Comparison of ENCODE assay signal across 24 mouse cellular contexts in the genomic region with DNA sequence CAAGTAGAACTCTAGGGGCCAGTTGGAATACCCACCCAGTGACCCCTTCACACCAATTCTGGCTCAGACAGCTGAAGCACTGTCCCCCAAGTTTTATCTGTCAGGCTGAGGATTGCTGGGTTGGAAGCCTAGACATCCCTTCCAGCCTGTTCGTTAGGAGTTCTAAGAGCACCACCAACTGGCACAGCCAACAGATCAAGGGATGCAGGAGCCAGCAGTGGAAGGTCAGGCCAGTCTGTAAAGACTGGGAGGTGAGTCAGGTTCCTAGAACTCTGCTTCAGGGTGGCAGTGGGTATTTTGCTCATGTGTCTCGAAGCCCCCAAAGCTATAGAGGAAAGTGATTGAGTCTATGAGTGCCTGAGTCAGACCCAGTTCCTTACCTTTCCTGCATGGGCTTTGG. TPM values are rescaled to one million over a fixed set of nuclear protein-coding genes. Genes with fewer than 3 reads are reported as not detected.
DNase-seq lines count a peak whose midpoint lies in the region; ATAC-seq and TF ChIP-seq lines count a peak whose summit lies in the region.
"Had no signal": no experiment of that assay in that cellular context is flagged by ENCODE, and none has a peak within 500 bp of the region (broad histone marks: within the 10 kb centered on the region; RNA-seq: fewer than 3 reads in every experiment).

No protein-coding gene starts in this region.

- H3K4me3 ChIP-seq in heart, postnatal 0 days (ENCODE audit: low read depth, low read length), result no peak overlapping the region
- no peak overlapping the region for H3K4me3 ChIP-seq in heart, embryonic 10.5 days
- H3K4me3 ChIP-seq in liver, adult 2 months (ENCODE audit: insufficient read depth, low read depth, low read length), result no peak overlapping the region
- no peak overlapping the region for H3K4me3 ChIP-seq in liver, embryonic 12.5 days
- H3K4me3 ChIP-seq in testis, adult 2 months (ENCODE audit: control insufficient read depth, low read depth, low read length), result no peak overlapping the region
- H3K4me3 ChIP-seq: erythroblast, embryonic 14.5 days; hindbrain, embryonic 13.5 days; midbrain, embryonic 15.5 days; neural tube, embryonic 13.5 days had no signal

- H3K9ac ChIP-seq in heart, postnatal 0 days (replicated peaks; ENCODE audit: low read depth, low read length), result no peak overlapping the region
- no peak overlapping the region for H3K9ac ChIP-seq in liver, adult 2 months (ENCODE audit: low read depth, low read length)
- no peak overlapping the region for H3K9ac ChIP-seq in liver, embryonic 12.5 days
- H3K9ac ChIP-seq: hindbrain, embryonic 13.5 days; midbrain, embryonic 15.5 days; neural tube, embryonic 13.5 days had no signal

- H3K79me2 ChIP-seq in liver, adult 2 months (ENCODE audit: control insufficient read depth, insufficient read depth, low read length), result no peaks in the 10 kb centered on the region

- no peaks in the 10 kb centered on the region for H3K4me1 ChIP-seq in heart, postnatal 0 days (ENCODE audit: control insufficient read depth, insufficient read depth)
- H3K4me1 ChIP-seq in heart, embryonic 10.5 days, result peaks cover 5% of the 10 kb centered on the region; the same call in 1 of the 2 replicates
- H3K4me1 ChIP-seq in liver, adult 2 months (ENCODE audit: control insufficient read depth, insufficient read depth, low read length), result no peaks in the 10 kb centered on the region
- no peaks in the 10 kb centered on the region for H3K4me1 ChIP-seq in liver, embryonic 12.5 days
- no peaks in the 10 kb centered on the region for H3K4me1 ChIP-seq in testis, adult 2 months (ENCODE audit: control insufficient read depth, insufficient read depth, low read length)

- no peak for DNase-seq in heart, postnatal 0 days (ENCODE audit: low spot score)
- no peak for DNase-seq in heart, embryonic 10.5 days (ENCODE audit: low spot score)
- peak; percentile 3 for DNase-seq in liver, adult 2 months (ENCODE audit: extremely low read depth, low read depth, low spot score)
- DNase-seq in testis, postnatal 14 days (ENCODE audit: low spot score), result no peak
- DNase-seq in natural killer cell, adult 2 months (ENCODE audit: low spot score in 2 of 2), result no peak
- DNase-seq: adrenal gland, adult 2 months; adrenal gland, postnatal 36 days; cerebellum, adult 8-10 months; heart, postnatal 36 days; kidney, adult 18-20 months; layer of hippocampus, adult 9-11 months; lung, adult 18-20 months; lung, postnatal 14 days; thymus, adult 18-20 months; thymus, postnatal 36 days had no signal

- no peaks in the 10 kb centered on the region for H3K27me3 ChIP-seq in heart, postnatal 0 days (ENCODE audit: control insufficient read depth, insufficient read depth, low read length)
- no peaks in the 10 kb centered on the region for H3K27me3 ChIP-seq in heart, embryonic 10.5 days (ENCODE audit: insufficient read depth, poor library complexity, severe bottlenecking)
- no peaks in the 10 kb centered on the region; the same call in 1 of the 2 replicates for H3K27me3 ChIP-seq in liver, adult 2 months (ENCODE audit: control insufficient read depth, insufficient read depth, low read length)
- H3K27me3 ChIP-seq in liver, embryonic 12.5 days (replicated peaks), result no peaks in the 10 kb centered on the region
- H3K27me3 ChIP-seq in testis, adult 2 months (ENCODE audit: control insufficient read depth, insufficient read depth, low read length), result no peaks in the 10 kb centered on the region
- H3K27me3 ChIP-seq: hindbrain, embryonic 13.5 days; midbrain, embryonic 15.5 days; neural tube, embryonic 13.5 days had no signal

- no peak overlapping the region for H3K4me2 ChIP-seq in heart, postnatal 0 days (ENCODE audit: low read depth, low read length)
- no peak overlapping the region for H3K4me2 ChIP-seq in liver, embryonic 12.5 days
- H3K4me2 ChIP-seq: hindbrain, embryonic 13.5 days; liver, embryonic 11.5 days; midbrain, embryonic 15.5 days; neural tube, embryonic 13.5 days had no signal

- WGBS in heart, postnatal 0 days, result 76% methylated on average over 2 of the region's 2 CpGs
- WGBS in heart, embryonic 10.5 days, result 67% methylated on average over 2 of the region's 2 CpGs
- 68% methylated on average over 2 of the region's 2 CpGs for WGBS in liver, adult 2 months
- 58% methylated on average over 2 of the region's 2 CpGs for WGBS in liver, embryonic 12.5 days (ENCODE audit: insufficient replicate concordance)

- no peak for TF ChIP-seq EP300 in heart, postnatal 0 days (IDR thresholded peaks at IDR 0.05; ENCODE audit: low read depth)

- no peaks in the 10 kb centered on the region for H3K36me3 ChIP-seq in heart, postnatal 0 days (replicated peaks; ENCODE audit: control insufficient read depth, insufficient read depth, low read length)
- H3K36me3 ChIP-seq in heart, embryonic 10.5 days, result no peaks in the 10 kb centered on the region
- no peaks in the 10 kb centered on the region for H3K36me3 ChIP-seq in liver, adult 2 months (ENCODE audit: control insufficient read depth, insufficient read depth, low read length)
- H3K36me3 ChIP-seq in liver, embryonic 12.5 days, result no peaks in the 10 kb centered on the region
- no peaks in the 10 kb centered on the region for H3K36me3 ChIP-seq in testis, adult 2 months (ENCODE audit: control insufficient read depth, insufficient read depth, low read length)
- H3K36me3 ChIP-seq: midbrain, embryonic 15.5 days had no signal

- no peak for ATAC-seq in heart, postnatal 0 days (ENCODE audit: insufficient read depth, low read depth)
- ATAC-seq in liver, embryonic 12.5 days, result no peak
- ATAC-seq: CD4-positive, CD25-positive, alpha-beta regulatory T cell, adult 4 months; forebrain, embryonic 16.5 days; midbrain, embryonic 15.5 days had no signal

- no peak overlapping the region for H3K27ac ChIP-seq in heart, postnatal 0 days (ENCODE audit: low read depth)
- no peak overlapping the region for H3K27ac ChIP-seq in heart, embryonic 10.5 days
- no peak overlapping the region for H3K27ac ChIP-seq in liver, adult 2 months (replicated peaks; ENCODE audit: insufficient read depth, low read depth, low read length)
- H3K27ac ChIP-seq in liver, embryonic 12.5 days, result no peak overlapping the region
- no peak overlapping the region for H3K27ac ChIP-seq in testis, adult 2 months (ENCODE audit: control insufficient read depth, insufficient read depth, low read depth, low read length)
- H3K27ac ChIP-seq: hindbrain, embryonic 13.5 days; midbrain, embryonic 15.5 days; neural tube, embryonic 13.5 days had no signal

- 0 out of 2 replicates have a peak, but pooled peaks have one; percentile 19 for TF ChIP-seq CTCF in heart, postnatal 0 days (IDR thresholded peaks at IDR 0.05; ENCODE audit: low read depth)
- TF ChIP-seq CTCF in liver, adult 2 months (IDR thresholded peaks at IDR 0.05; ENCODE audit: low read depth, low read length), result peak; percentile 15; the same call in 1 of the 2 replicates
- peak; percentile 12; the same call in 1 of the 2 replicates for TF ChIP-seq CTCF in testis, adult 2 months (IDR thresholded peaks at IDR 0.05; ENCODE audit: control insufficient read depth, insufficient read depth, insufficient replicate concordance, low read depth, low read length)

- no peak for TF ChIP-seq POLR2A in liver, adult 2 months (IDR thresholded peaks at IDR 0.05; ENCODE audit: extremely low read depth, insufficient read depth, low read length)
- TF ChIP-seq POLR2A in testis, adult 2 months (IDR thresholded peaks at IDR 0.05; ENCODE audit: control insufficient read depth, low read depth, low read length), result no peak

- no peaks in the 10 kb centered on the region for H3K9me3 ChIP-seq in heart, postnatal 0 days (replicated peaks; ENCODE audit: control insufficient read depth, low read length)
- no peaks in the 10 kb centered on the region for H3K9me3 ChIP-seq in heart, embryonic 10.5 days
- H3K9me3 ChIP-seq in liver, embryonic 12.5 days (replicated peaks), result no peaks in the 10 kb centered on the region
- H3K9me3 ChIP-seq: hindbrain, embryonic 13.5 days; midbrain, embryonic 15.5 days; neural tube, embryonic 13.5 days had no signal

RNA-seq across cellular contexts. Expression of a gene that starts 37.9 kb away (rescaled TPM):
- total RNA-seq in heart, postnatal 0 days (2014; rRNA removed; ENCODE audit: low replicate concordance), result 0.58 and 0.76 TPM in 2 replicates
- polyA plus RNA-seq in heart, postnatal 0 days (2015; fragmentation: Nextera tagmentation; extraction: Ambion mirVana), result 0.34 and 0.45 TPM in 2 replicates
- polyA plus RNA-seq in heart, embryonic 10.5 days (2016; fragmentation: Nextera tagmentation; extraction: Ambion mirVana), result 1.7 and 4.3 TPM in 2 replicates
- under 0.01 and 0.54 TPM in 2 replicates for total RNA-seq in liver, adult 2 months (2014; rRNA removed)
- polyA plus RNA-seq in liver, adult 2 months (2012; rRNA removed), result not detected in 2 replicates
- 0.20 and 0.21 TPM in 2 replicates for polyA plus RNA-seq in liver, embryonic 12.5 days (2016; fragmentation: Nextera tagmentation; extraction: Ambion mirVana)
- 19.0 and 23.7 TPM in 2 replicates for polyA plus RNA-seq in testis, adult 2 months (2012; rRNA removed)
- polyA plus RNA-seq: erythroblast, embryonic 14.5 days had no signal
